Mouse (Mus musculus): ENCODE measurements around the gene Rad9b.

DNA sequence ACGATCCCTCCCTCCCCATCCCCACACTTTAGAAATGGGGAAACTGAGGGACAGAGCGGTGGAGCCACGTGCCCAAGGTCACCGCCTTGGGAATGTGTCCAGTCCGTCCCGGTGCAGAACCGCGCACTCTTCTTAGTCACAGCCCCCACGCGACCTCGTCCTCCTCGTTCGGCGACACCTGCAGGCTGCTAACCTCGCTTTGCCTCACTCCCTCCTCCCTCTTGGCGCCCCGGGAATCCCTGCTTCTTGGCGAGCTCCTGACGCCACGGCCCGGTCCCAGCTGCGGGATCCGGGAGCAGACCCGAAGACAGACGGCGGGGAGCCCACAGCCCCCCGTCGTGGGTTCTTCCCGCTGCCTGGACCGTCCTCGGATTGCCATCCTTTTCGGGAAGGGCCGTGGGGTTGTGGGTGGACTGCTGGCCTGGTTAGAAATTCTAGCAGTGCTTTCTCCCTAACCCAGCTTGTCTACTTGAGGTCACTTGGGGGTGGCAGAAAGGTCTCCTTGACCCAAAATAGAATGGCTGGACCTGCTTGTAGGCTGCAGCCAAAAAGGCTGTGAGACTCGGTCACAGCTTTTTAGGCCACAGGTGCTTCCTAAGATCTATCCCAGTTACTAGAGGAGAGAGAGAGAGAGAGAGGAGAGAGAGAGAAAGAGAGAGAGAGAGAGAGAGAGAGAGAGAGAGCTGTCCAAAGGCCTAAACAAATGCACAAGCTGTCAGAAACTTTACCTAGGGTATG lies 68.8 kb downstream of the Rad9b start:
- TF ChIP-seq POLR2A (IDR thresholded peaks at IDR 0.05; ENCODE audit: low read depth, low read length) (no peak), CTCF (conservative IDR thresholded peaks at IDR 0.05; ENCODE audit: insufficient read depth, insufficient read length, low read depth, low read length) (0 out of 2 replicates have a peak, but pooled peaks have one; percentile 11)

Data from kidney, adult 2 months (tissue).